ENCODE assay signal across 23 mouse cellular contexts in genomic region chr4:118306113-118306696, GRCm38 (mm10). TPM values are rescaled to one million over a fixed set of nuclear protein-coding genes. Genes with fewer than 3 reads are reported as not detected.
DNase-seq lines count a peak whose midpoint lies in the region; ATAC-seq lines count a peak whose summit lies in the region.
"Had no signal": no experiment of that assay in that cellular context is flagged by ENCODE, and none has a peak within 500 bp of the region (broad histone marks: within the 10 kb centered on the region; RNA-seq: fewer than 3 reads in every experiment).

No protein-coding gene starts in this region.

- no peak overlapping the region for H3K9ac ChIP-seq in embryonic facial prominence, embryonic 14.5 days (ENCODE audit: low read depth, low read length)
- H3K9ac ChIP-seq in stomach, embryonic 16.5 days (ENCODE audit: low read length), result no peak overlapping the region
- no peak overlapping the region for H3K9ac ChIP-seq in kidney, embryonic 15.5 days
- H3K9ac ChIP-seq in hindbrain, embryonic 16.5 days (ENCODE audit: low read depth, low read length), result no peak overlapping the region
- H3K9ac ChIP-seq: heart, embryonic 15.5 days; hindbrain, embryonic 13.5 days; liver, embryonic 13.5 days; midbrain, embryonic 13.5 days had no signal

- WGBS in embryonic facial prominence, embryonic 14.5 days, result 60% methylated on average over 21 of the region's 21 CpGs
- 62% methylated on average over 21 of the region's 21 CpGs for WGBS in stomach, embryonic 16.5 days
- 83% methylated on average over 21 of the region's 21 CpGs for WGBS in kidney, embryonic 15.5 days
- WGBS in hindbrain, embryonic 16.5 days, result 85% methylated on average over 21 of the region's 21 CpGs

- H3K27me3 ChIP-seq in embryonic facial prominence, embryonic 14.5 days (replicated peaks; ENCODE audit: control insufficient read depth, insufficient read depth, low read length), result no peaks in the 10 kb centered on the region
- H3K27me3 ChIP-seq in stomach, embryonic 16.5 days (ENCODE audit: control insufficient read depth, insufficient read depth, low read length), result no peaks in the 10 kb centered on the region
- no peaks in the 10 kb centered on the region for H3K27me3 ChIP-seq in kidney, embryonic 15.5 days
- H3K27me3 ChIP-seq in hindbrain, embryonic 16.5 days (replicated peaks; ENCODE audit: control insufficient read depth, insufficient read depth, low read length), result no peaks in the 10 kb centered on the region
- H3K27me3 ChIP-seq: heart, embryonic 15.5 days; hindbrain, embryonic 13.5 days; liver, embryonic 13.5 days; midbrain, embryonic 13.5 days had no signal

- peak; percentile 57 for DNase-seq in gastrocnemius, postnatal 10 days
- DNase-seq in gastrocnemius, postnatal 36 days, result no peak
- DNase-seq in 3T3-L1 (ENCODE audit: low read depth, low spot score), result peak; percentile 30
- DNase-seq in embryonic facial prominence, embryonic 14.5 days (ENCODE audit: low spot score), result peak; percentile 90
- DNase-seq: adrenal gland, postnatal 14 days; B cell, adult 2 months; cerebellum, adult 9-11 months; heart, postnatal 36 days; kidney, adult 8-10 months; kidney, postnatal 14 days; liver, embryonic 13.5 days; lung, adult 2 months; thymus, postnatal 25 days had no signal

- H3K4me1 ChIP-seq in embryonic facial prominence, embryonic 14.5 days (ENCODE audit: control insufficient read depth, insufficient read depth, low read length), result peaks cover 14% of the 10 kb centered on the region
- no peaks in the 10 kb centered on the region for H3K4me1 ChIP-seq in stomach, embryonic 16.5 days (ENCODE audit: control insufficient read depth, insufficient read depth, low read length)
- H3K4me1 ChIP-seq in kidney, embryonic 15.5 days, result no peaks in the 10 kb centered on the region
- no peaks in the 10 kb centered on the region for H3K4me1 ChIP-seq in hindbrain, embryonic 16.5 days (ENCODE audit: control insufficient read depth, insufficient read depth, low read depth, low read length)
- H3K4me1 ChIP-seq: heart, embryonic 15.5 days; hindbrain, embryonic 13.5 days; liver, embryonic 13.5 days; megakaryocyte, embryonic 14.5 days; midbrain, embryonic 13.5 days had no signal

- H3K9me3 ChIP-seq in embryonic facial prominence, embryonic 14.5 days (ENCODE audit: control insufficient read depth, low read length), result no peaks in the 10 kb centered on the region
- no peaks in the 10 kb centered on the region for H3K9me3 ChIP-seq in stomach, embryonic 16.5 days (replicated peaks; ENCODE audit: control insufficient read depth, low read length)
- H3K9me3 ChIP-seq in kidney, embryonic 15.5 days (replicated peaks), result no peaks in the 10 kb centered on the region
- no peaks in the 10 kb centered on the region for H3K9me3 ChIP-seq in hindbrain, embryonic 16.5 days (ENCODE audit: control insufficient read depth, low read length)
- H3K9me3 ChIP-seq: heart, embryonic 15.5 days; hindbrain, embryonic 13.5 days; liver, embryonic 13.5 days; megakaryocyte, embryonic 14.5 days; midbrain, embryonic 13.5 days had no signal

- H3K4me3 ChIP-seq in embryonic facial prominence, embryonic 14.5 days (ENCODE audit: low read depth, low read length), result no peak overlapping the region
- no peak overlapping the region for H3K4me3 ChIP-seq in stomach, embryonic 16.5 days (replicated peaks; ENCODE audit: low read length)
- no peak overlapping the region for H3K4me3 ChIP-seq in kidney, embryonic 15.5 days (replicated peaks)
- H3K4me3 ChIP-seq in hindbrain, embryonic 16.5 days (ENCODE audit: low read length), result no peak overlapping the region
- H3K4me3 ChIP-seq: heart, embryonic 15.5 days; hindbrain, embryonic 13.5 days; liver, embryonic 13.5 days; megakaryocyte, embryonic 14.5 days; midbrain, embryonic 13.5 days had no signal

- H3K36me3 ChIP-seq in embryonic facial prominence, embryonic 14.5 days (ENCODE audit: control insufficient read depth, insufficient read depth, low read length), result no peaks in the 10 kb centered on the region
- H3K36me3 ChIP-seq in stomach, embryonic 16.5 days (ENCODE audit: control insufficient read depth, insufficient read depth, low read length), result no peaks in the 10 kb centered on the region
- no peaks in the 10 kb centered on the region for H3K36me3 ChIP-seq in kidney, embryonic 15.5 days
- no peaks in the 10 kb centered on the region for H3K36me3 ChIP-seq in hindbrain, embryonic 16.5 days (ENCODE audit: control insufficient read depth, insufficient read depth, low read length)
- H3K36me3 ChIP-seq: heart, embryonic 15.5 days; hindbrain, embryonic 13.5 days; liver, embryonic 13.5 days; midbrain, embryonic 13.5 days had no signal

- intact Hi-C loops in gastrocnemius, postnatal 36 days (cut with DNase I), result no loop called here

- peak overlapping the region; percentile 13; the same call in 1 of the 2 replicates for H3K4me2 ChIP-seq in embryonic facial prominence, embryonic 14.5 days (ENCODE audit: low read depth, low read length)
- H3K4me2 ChIP-seq in stomach, embryonic 16.5 days (ENCODE audit: low read depth, low read length), result no peak overlapping the region
- no peak overlapping the region for H3K4me2 ChIP-seq in kidney, embryonic 15.5 days
- H3K4me2 ChIP-seq in hindbrain, embryonic 16.5 days (ENCODE audit: low read length), result no peak overlapping the region
- H3K4me2 ChIP-seq: heart, embryonic 15.5 days; hindbrain, embryonic 13.5 days; liver, embryonic 13.5 days; midbrain, embryonic 13.5 days had no signal

- peak; percentile 78 for ATAC-seq in embryonic facial prominence, embryonic 14.5 days (ENCODE audit: low read depth)
- peak; percentile 44; the same call in 1 of the 2 replicates for ATAC-seq in stomach, embryonic 16.5 days (ENCODE audit: insufficient read depth, low FRiP score)
- ATAC-seq in kidney, embryonic 15.5 days (replicated peaks; ENCODE audit: low FRiP score), result no peak
- no peak for ATAC-seq in hindbrain, embryonic 16.5 days
- ATAC-seq: forebrain, embryonic 14.5 days; inflammation-experienced regulatory T-cells, adult 6 months; midbrain, embryonic 13.5 days had no signal

- peak overlapping the region; percentile 65 for H3K27ac ChIP-seq in embryonic facial prominence, embryonic 14.5 days (replicated peaks; ENCODE audit: low read depth, low read length)
- H3K27ac ChIP-seq in stomach, embryonic 16.5 days (ENCODE audit: low read length), result no peak overlapping the region
- H3K27ac ChIP-seq in kidney, embryonic 15.5 days, result no peak overlapping the region
- H3K27ac ChIP-seq in hindbrain, embryonic 16.5 days (ENCODE audit: low read depth, low read length), result no peak overlapping the region
- H3K27ac ChIP-seq: heart, embryonic 15.5 days; hindbrain, embryonic 13.5 days; liver, embryonic 13.5 days; midbrain, embryonic 13.5 days had no signal

RNA-seq across cellular contexts. Expression of gene Ptprf, which starts 15.0 kb away (rescaled TPM):
- total RNA-seq in gastrocnemius, postnatal 10 days (2021), result 10 to 100 TPM; 15.9 to 21.0 TPM
- 1 to 10 TPM; 2.7 to 3.0 TPM for total RNA-seq in gastrocnemius, postnatal 36 days (2021)
- polyA plus RNA-seq in embryonic facial prominence, embryonic 14.5 days (2014; fragmentation: Nextera tagmentation; extraction: Ambion mirVana), result 59.8 and 66.8 TPM in 2 replicates
- 86.0 and 93.0 TPM in 2 replicates for polyA plus RNA-seq in stomach, embryonic 16.5 days (2015; fragmentation: Nextera tagmentation; extraction: Ambion mirVana)
- polyA plus RNA-seq in kidney, embryonic 15.5 days (2015; fragmentation: Nextera tagmentation; extraction: Ambion mirVana), result 64.2 and 64.4 TPM in 2 replicates
- 71.7 and 88.1 TPM in 2 replicates for polyA plus RNA-seq in hindbrain, embryonic 16.5 days (2015; fragmentation: Nextera tagmentation; extraction: Ambion mirVana)
- total RNA-seq: monocyte, adult 5-6 weeks had no signal

Comparison
In these comparisons a context has a peak if more than half of its experiments do, and no peak if none do; other contexts are left out.
1. DNase-seq: peak in gastrocnemius, postnatal 10 days (single experiment), 3T3-L1 (single experiment) and embryonic facial prominence, embryonic 14.5 days (single experiment); none in gastrocnemius, postnatal 36 days (0 of 2).
2. ATAC-seq: peak in embryonic facial prominence, embryonic 14.5 days (single experiment) and stomach, embryonic 16.5 days (single experiment); none in kidney, embryonic 15.5 days (single experiment) and hindbrain, embryonic 16.5 days (single experiment).